Mouse (Mus musculus) left cerebral cortex, postnatal 36 days (tissue): Measurements from ENCODE around the gene Ptprd. TPM values are rescaled to one million over a fixed set of nuclear protein-coding genes. Genes with fewer than 3 reads are reported as not detected.

Source experiments
- DNase-seq, 2 experiments: peaks; one replicate each; pipeline ENCODE4 v3.0.0; 2021 to 2022; ENCODE audit warnings: low spot score in 2 of 2, mixed read lengths in 1 of 2
- intact Hi-C: fragments of 180-260 bp; cut with DNase I; formaldehyde crosslinking; loops from one replicate; pipeline ENCODE4 v1.15.1; 2025
- total RNA-seq, 2 experiments: library from RNA; stranded (reverse); gene quantifications; 2 replicates each; pipeline ENCODE4 v1.2.3; 2021

The Ptprd gene
- total RNA-seq, 2 experiments from 2014 or later = 313 to 350 TPM

DNA sequence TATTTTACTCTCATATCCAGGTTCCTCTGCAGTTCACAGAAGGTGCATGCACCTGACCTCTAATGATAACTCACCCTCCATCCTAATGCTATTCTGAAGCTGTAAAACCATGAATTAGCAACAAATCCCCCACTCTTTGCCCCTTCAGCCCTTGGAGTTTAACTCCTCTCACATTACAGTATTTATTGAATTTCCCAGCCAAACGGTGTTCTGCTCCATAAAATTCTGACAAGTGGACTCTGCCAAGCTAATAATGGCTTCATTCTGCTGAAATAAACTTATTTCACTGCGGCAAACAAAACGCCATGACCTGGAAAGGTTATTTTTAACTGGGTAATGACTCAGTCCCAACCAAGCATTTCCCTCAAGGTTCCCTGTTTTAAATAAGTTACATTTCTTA, 1842.7 kb downstream of the Ptprd start:
- intact Hi-C loops = no loop called here
- DNase-seq = no peak

DNA sequence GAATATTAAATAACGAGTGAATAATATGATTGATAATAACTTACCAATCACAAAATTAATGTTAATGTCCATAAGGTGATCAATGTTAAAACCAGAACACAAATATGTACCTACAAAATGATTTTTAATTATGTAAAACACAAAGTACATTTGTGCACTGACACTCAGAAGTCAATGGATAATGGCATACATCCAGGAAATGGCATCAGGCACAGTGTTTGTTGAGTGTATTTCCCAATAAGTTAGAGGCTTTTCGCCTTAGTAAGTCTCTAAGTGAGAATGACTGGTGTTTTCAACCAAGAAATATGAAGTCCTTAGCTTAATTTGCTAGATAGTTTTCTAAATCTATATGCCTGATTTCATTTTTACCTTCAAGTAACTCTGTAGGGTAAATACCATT, 1843.5 kb downstream of the Ptprd start:
- DNase-seq = no peak
- intact Hi-C loops = no loop called here

DNA sequence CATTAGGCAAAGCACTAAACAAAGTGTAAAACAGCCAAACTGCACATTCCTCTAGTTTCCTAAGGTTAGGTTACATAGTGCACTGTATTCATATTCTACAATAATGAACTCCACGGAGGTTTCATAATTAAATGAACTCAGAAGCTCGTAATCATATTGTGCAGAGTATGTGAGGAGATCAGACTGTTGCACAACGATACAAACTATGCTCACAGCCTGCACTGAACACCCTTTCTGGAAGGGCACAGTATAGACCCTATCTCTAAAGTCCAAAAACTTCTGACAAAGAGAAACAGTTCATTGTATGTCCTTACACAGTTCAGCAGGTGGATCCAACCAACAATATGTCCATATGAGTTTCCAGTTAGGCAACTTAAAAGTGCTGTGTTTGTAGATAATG, 1844.5 kb downstream of the Ptprd start:
- no peak for DNase-seq
- intact Hi-C loops = no loop called here

DNA sequence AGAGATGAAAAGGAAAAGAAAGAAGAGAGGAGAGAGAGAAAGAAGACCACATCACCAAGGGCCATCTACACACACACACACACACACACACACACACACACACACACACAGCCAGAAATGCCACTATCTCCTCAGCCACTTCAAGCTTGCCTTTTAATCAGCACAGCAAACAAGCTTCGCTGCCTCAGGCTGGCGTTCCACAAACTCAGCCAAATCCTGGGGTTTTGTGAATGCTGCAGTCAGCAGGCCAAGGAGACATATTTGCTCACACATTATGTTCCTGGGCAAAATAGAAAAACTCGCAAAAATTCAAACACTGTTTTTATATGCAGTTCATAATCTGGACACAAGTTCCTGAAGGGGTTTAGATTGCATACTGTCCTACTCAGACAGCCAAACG, 1845.9 kb downstream of the Ptprd start:
- DNase-seq = no peak
- intact Hi-C loops = no loop called here

DNA sequence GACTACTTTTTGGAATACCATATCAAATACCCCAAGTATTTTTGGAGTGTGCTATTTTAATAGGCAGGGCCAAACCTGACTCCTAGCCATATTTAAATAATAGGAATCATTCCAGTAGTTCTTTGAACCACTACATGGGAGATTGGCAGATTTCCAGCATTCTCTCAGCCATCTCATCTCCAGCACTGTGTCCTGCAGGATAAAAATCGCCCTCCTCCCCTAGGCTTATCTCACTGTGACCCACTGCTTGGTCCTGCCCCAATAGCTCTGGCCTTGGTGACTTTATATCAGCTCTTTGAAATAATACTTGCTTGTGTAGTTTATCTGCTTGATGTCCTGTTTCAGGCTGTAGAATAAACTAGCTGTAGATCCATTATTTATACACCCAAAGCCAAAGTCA, 1850.2 kb downstream of the Ptprd start:
- DNase-seq = no peak
- intact Hi-C loops = no loop called here

DNA sequence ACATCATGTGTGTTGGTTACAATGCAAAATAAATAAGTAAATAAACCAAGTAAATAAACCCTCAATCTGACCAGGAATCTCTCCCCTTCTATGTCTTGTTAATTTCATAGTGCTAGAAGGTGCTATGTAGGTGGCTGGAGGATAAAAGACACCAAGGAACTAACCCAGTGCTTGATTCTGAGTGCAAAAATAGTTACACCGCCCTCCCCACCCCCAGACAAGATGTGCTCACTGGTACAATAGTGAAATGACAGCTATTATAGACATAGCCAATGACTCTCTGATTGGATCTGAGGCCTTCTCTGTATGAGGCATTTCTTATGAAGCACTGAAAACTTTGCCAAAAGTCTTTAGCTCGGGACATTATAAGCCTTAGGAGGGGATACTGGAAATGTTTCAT, 1857.6 kb downstream of the Ptprd start:
- intact Hi-C loops = no loop called here
- no peak for DNase-seq

DNA sequence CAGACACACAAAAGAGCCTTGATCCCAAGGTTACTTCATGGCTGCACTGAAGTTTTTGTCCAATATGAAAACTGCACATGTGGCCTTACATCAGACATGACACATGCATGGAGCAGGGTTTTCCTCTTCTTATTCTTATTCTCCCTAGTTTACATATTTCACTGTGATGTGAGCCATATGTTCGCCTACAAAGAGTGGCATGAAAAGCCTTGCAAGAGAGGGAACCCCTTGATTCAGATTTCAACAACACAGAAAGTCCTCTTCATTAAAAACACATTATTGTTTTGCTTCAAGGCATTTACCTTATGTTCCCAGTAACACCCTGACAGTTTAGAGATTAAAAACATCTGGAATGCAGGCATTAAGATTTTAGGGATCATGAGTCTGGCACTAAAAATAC, 1859.3 kb downstream of the Ptprd start:
- intact Hi-C loops = no loop called here
- DNase-seq = no peak

DNA sequence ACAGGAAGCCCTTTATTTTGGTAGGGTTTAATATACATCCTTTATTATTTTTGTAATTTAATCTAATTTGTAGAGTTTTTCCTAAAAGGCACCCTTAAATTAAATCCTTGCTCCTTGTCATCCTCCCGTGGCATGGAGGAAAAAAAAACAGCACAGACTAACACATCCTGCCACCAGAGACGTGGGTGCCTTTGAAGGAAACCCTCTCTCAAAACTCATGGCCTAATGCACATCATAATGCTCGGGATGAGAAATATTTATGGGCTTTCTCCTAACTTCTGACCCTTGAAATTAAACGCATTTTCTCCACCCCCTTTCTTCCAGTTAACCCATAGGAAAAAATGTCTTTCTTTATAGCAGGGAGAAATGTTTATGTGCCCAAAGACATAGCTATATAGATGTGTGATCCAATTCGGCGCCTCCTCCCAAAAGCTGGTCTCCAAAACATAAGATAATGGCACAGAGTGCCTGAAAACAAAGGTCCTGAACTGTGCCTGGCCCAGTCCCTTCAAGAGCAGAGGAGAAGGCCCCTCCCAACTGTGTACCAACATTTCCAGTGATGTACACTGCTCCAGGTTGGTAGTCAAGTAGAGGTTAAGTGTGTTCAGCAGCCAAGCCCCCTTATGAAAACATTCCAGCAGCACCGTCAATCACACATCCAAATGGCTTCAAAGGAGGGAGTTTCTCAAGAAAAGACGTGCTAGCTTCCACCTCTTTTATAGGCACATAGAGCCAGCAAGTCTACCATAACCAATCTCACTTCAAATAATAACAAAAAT, 1860.4 kb downstream of the Ptprd start:
- intact Hi-C loops = no loop called here

DNA sequence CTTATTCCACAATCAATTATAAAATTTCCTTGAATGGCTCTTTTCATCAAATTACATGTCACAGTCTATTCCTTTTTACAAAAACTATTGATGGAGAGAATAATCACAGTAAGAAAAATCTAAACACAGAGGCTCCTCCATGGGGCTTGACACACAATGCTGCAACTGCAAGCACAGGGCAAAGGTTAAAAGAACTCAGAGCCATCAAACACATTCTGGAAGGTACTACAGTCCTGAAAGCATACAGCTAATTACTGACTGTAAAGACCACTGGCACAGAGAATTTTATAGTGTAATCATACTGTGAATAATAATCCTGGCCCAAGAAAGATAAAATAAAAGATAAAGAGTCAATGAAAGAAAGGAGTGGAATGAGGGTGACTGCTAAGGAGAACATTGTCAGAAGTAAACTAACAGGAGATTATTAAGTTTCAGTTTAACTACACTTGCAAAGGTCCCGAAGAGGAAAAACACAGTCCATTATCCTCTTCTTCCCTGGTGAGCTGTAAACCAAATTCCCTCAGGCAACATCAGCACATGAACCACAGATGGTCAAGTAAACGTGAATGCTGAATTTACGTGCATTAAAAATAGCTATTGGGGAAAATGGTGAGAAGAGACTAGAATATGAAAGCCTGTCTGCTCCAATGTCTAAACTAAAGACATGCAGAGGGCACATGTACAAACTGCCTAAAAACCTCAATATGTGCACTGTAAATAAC, 1861.4 kb downstream of the Ptprd start:
- no peak for DNase-seq
- intact Hi-C loops = no loop called here

More for the DNA sequence above, 1860.4 kb downstream of the Ptprd start:
- DNase-seq = no peak

DNA sequence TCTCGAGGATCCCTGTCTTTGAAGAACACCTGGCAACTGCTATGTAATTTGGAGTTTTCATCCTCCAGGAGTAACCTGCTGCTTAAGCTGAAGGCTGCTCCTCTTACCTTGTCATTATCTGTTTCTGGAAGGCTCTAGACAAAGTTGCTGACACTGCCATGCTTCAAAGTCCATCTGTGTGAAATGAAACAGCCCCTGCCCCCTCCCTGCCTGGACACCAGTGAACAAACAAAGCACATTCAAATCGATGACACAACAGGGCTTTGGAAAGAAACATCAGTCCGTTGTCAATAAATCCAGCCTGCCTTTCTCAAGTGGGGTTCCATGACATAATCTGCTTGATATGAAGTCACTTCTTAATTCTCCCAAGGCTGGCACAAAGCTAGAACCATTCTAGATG, 1867.7 kb downstream of the Ptprd start:
- intact Hi-C loops = no loop called here
- no peak for DNase-seq

DNA sequence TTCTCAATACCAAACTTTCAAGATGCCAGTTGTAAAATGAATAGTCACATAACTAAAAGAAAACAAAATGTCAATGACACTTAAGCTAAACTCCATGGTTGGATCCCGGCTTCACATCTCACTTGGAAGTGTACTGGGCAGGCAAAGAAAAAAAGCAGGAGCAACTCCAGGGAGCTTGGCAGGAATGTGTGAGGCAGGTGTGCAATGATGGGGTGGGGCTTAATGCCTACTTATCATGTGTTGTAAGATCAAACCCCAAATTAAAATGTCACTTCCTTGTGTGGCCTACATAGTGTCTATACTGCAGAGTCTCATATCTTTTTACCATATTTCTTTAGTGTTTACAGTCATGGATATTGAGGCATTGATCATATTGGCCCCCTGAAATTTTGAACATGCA, 1873.8 kb downstream of the Ptprd start:
- intact Hi-C loops = no loop called here
- no peak for DNase-seq

DNA sequence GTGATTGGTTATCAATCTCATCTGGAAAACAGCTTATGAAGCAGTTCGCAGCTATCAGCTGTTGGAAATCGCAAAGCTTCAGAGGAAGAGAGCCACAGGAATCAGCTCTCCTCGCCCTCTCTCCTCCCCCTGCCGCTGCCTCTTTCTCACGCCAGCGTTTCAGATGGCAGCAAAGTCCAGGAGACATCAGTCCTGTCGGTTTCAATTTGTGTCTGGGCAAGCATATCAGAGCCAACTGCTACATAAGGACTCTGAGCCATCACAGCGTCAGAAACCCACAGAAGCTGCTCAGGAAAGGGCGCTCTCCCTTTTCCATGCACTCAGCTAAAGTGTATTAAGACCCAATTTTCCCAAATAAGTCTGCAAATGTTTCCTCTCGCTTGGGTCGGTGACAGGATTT, 1884.4 kb downstream of the Ptprd start:
- no peak for DNase-seq

DNA sequence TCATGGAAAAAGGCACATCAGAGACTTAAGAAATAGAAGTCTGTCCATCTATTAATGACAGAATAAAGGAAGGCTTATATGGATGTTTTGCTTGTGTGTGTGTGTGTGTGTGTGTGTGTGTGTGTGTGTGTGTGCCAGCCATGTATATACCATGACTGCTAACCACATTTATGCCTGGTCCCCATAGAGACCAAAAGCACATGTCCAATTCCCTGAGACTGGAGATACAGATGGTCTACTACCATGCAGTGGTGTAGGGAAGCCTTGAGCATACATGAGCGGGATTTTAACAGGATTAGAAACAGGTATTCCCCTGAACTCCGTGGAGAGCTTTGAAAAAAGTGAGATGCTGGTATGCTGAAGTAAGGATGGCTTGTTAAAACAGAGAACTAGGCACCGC, 1886.1 kb downstream of the Ptprd start:
- intact Hi-C loops = no loop called here
- no peak for DNase-seq

More for the DNA sequence above, 1884.4 kb downstream of the Ptprd start:
- intact Hi-C loops = no loop called here

DNA sequence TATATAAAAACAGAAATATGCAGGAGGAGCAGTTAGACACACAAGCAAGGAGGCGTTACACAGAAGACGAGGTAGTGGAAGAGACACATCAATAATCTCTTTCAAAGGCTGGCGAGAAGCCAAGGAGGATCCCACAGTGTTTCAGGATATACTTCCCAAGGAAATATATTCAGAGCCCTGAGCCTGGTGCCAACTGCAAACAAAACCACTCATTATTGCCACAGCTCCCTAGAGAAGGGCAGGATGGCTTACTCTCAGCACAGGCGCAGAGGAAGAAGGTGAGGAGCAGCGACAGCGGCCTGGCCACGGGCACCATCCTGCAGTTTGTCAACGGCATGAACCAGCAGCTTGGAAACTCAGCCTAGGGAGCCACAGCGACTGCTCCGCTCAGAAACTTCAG, 1886.8 kb downstream of the Ptprd start:
- intact Hi-C loops = no loop called here
- DNase-seq = no peak

DNA sequence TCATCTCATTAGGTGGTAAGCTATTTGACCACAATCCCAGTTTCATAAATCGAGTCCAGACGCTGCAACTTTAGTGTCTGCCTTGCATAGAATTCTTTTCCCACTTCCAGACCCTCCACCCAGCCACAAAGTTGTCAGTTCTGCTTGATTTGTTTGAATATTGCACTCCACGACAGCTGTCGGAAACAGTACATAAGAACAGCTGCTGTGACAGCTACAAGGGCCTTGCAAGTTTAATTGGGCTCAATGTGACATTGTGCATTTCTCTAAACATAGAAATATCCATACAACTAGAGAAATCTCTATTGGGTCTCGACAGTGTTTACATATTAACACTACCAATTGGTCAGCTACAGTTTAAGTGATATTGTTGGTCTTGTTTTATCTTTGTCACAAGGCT, 1887.3 kb downstream of the Ptprd start:
- intact Hi-C loops = no loop called here
- DNase-seq = no peak

DNA sequence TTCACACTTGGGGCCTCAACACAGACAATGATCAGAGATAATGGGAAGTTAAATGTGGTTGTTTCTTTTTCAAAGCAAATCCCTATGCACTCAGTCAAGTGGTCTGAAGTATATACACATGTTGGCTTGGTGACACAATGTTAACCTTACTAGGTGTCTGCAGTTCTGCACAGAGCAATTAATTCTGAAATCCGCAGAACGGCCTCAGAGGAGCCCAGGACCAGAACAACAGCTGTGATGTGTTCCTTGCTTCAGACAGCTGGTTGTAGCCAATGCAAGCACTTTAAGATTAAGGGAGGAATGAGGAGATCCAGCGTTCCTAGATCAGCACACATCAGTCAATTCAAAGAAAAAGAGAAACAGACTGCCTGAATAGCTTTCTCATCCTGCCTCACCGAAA, 1891.9 kb downstream of the Ptprd start:
- no peak for DNase-seq
- intact Hi-C loops = no loop called here

DNA sequence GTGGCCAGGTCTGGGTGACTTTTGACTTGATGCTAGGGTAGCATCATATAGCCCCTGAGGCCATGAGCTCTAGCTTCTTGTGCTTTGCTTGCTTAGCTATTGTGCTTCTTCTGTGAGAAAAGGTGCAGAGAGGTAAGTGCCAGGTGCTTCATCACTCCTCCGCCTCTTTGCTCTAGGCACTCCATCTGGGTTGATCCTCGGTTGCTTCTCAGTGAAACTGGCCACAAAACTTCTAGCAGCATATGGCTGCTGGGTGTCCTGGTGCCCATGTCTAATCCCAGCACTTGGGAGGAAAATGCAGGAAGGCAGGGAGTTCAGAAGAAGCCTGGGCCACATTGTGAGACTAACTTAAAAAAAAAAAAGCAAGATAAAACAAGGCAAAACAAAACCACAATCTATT, 1895.8 kb downstream of the Ptprd start:
- DNase-seq = no peak
- intact Hi-C loops = no loop called here

DNA sequence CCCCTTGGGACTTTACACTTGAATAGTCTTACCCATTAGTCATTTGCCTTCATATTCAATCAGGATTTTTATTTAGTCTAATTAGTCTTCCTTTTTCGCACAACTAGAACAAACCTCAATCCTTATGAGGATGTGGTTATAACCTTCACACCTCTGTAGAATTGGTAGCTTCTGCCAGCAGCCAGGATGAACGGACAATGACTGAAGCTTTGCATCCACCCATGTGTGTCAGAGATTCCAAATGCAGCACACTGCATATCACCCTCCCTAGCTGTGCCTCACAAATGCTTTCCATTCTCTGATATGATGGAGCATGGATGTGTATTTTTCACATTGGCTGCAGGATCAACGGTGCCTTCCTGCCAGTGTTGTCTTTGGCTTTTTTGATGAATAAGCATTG, 1898.0 kb downstream of the Ptprd start:
- no peak for DNase-seq
- intact Hi-C loops = no loop called here

DNA sequence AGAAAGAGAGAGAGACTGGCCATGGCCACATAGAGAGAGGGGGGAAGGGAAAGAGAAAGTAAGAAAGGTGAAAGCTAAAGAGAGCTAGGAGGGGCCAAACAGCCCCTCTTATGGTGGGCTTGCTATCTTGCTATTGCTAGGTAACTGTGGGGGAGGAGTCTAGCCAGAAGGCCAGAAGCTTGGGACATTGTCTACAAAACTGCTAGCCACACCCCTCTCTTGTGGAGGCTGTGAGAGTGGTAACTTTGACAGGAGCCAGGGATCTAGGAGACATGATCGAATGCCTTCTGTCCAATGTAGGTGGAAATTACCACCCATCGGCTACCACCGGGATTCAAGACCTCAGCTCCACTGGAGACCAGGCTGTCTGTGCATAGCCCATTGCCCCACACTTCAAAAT, 1899.2 kb downstream of the Ptprd start:
- intact Hi-C loops = no loop called here
- DNase-seq = no peak

DNA sequence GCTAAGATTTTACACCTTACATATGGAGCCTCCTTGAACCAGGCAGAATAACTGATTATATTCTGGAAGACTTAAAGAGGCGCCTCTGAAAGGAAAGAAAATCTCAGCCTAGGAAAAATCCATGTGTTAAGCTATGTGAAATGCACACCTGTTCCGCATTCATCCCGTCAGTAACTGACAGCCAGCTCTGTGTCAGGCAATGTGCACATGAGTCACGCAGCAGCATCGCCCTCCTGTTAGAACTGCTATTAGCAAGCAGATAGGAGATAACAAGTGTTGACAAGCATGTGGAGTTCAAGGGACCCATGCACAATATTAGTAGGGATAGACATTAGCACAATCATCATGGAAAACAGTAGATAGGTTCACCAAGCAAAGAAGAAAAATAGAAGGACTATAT, 1905.8 kb downstream of the Ptprd start:
- no peak for DNase-seq
- intact Hi-C loops = no loop called here

DNA sequence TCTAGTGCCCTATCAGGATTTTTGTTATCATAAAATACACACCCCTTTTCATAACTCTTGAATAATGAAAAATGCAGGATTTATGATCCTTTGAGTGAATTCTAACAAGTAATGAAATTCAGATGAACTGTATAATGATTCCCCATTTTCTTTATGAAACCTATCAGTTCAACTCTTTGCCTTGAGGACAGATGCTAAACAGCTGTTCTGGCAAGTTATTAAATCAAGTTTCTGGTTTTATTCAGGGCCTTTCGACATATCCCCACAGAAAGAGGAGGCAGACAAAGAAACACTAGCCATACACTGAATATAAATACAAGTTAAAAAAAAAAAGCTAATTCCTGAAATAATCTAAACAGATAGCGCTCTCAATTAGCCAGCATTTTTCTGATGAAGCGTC, 1914.4 kb downstream of the Ptprd start:
- no peak for DNase-seq
- intact Hi-C loops = no loop called here
